Mouse (Mus musculus): Measurements from ENCODE around the gene Ptbp1. TPM values are rescaled to one million over a fixed set of nuclear protein-coding genes. Genes with fewer than 3 reads are reported as not detected.
A peak's percentile ranks its signal among the peaks of the same experiment; 100 is the strongest.

Ptbp1 gene
- total RNA-seq, 2 experiments from 2014 or later, result 12.7 to 22.7 TPM

- no peak for DNase-seq (ENCODE audit: low spot score)
Measured at GRCm38 (mm10) chr10:79832786-79833181, 21.4 kb upstream of the Ptbp1 start.

GRCm38 (mm10) chr10:79834769-79835398 lies 19.3 kb upstream of the Ptbp1 start:
- DNase-seq (ENCODE audit: low spot score), result peak; percentile 68

GRCm38 (mm10) chr10:79836918-79837317 lies 17.3 kb upstream of the Ptbp1 start:
- no peak for DNase-seq (ENCODE audit: low spot score)

GRCm38 (mm10) chr10:79838151-79838550 lies 16.1 kb upstream of the Ptbp1 start:
- DNase-seq (ENCODE audit: low spot score), result no peak

- DNase-seq (ENCODE audit: low spot score), result no peak
Measured at GRCm38 (mm10) chr10:79840091-79840490, 14.1 kb upstream of the Ptbp1 start.

GRCm38 (mm10) chr10:79840644-79841551 lies 13.3 kb upstream of the Ptbp1 start:
- peak; percentile 37 for DNase-seq (ENCODE audit: low spot score)

- no peak for DNase-seq (ENCODE audit: low spot score)
Measured at GRCm38 (mm10) chr10:79842322-79842721, 11.9 kb upstream of the Ptbp1 start.

GRCm38 (mm10) chr10:79843476-79843875 lies 10.8 kb upstream of the Ptbp1 start:
- DNase-seq (ENCODE audit: low spot score), result no peak

- no peak for DNase-seq (ENCODE audit: low spot score)
Measured at GRCm38 (mm10) chr10:79846553-79846952, 7.7 kb upstream of the Ptbp1 start.

GRCm38 (mm10) chr10:79849941-79850628 lies 4.1 kb upstream of the Ptbp1 start:
- no peak for DNase-seq (ENCODE audit: low spot score)

- DNase-seq (ENCODE audit: low spot score), result no peak
Measured at GRCm38 (mm10) chr10:79851653-79852052, 2.6 kb upstream of the Ptbp1 start.

- DNase-seq (ENCODE audit: low spot score), result peak; percentile 37
Measured at GRCm38 (mm10) chr10:79852107-79852789, 2.0 kb upstream of the Ptbp1 start.

GRCm38 (mm10) chr10:79852827-79853226 lies 1.4 kb upstream of the Ptbp1 start:
- DNase-seq (ENCODE audit: low spot score), result no peak

GRCm38 (mm10) chr10:79853392-79853791 lies 835 bp upstream of the Ptbp1 start:
- peak; percentile 96 for DNase-seq (ENCODE audit: low spot score)

GRCm38 (mm10) chr10:79854801-79855541 lies 744 bp downstream of the Ptbp1 start:
- DNase-seq (ENCODE audit: low spot score), result peak; percentile 63

GRCm38 (mm10) chr10:79855558-79856184 lies 1.4 kb downstream of the Ptbp1 start:
- DNase-seq (ENCODE audit: low spot score), result no peak

GRCm38 (mm10) chr10:79856280-79856679 lies 2.1 kb downstream of the Ptbp1 start:
- DNase-seq (ENCODE audit: low spot score), result no peak

- no peak for DNase-seq (ENCODE audit: low spot score)
Measured at GRCm38 (mm10) chr10:79856704-79857451, 2.7 kb downstream of the Ptbp1 start.

GRCm38 (mm10) chr10:79857452-79857811 lies 3.2 kb downstream of the Ptbp1 start:
- peak; percentile 50 for DNase-seq (ENCODE audit: low spot score)

- DNase-seq (ENCODE audit: low spot score), result no peak
Measured at GRCm38 (mm10) chr10:79857894-79858293, 3.7 kb downstream of the Ptbp1 start.
